Mouse (Mus musculus): ENCODE data around the gene Wnk2. TPM values are rescaled to one million over a fixed set of nuclear protein-coding genes. Genes with fewer than 3 reads are reported as not detected.
A peak's percentile ranks its signal among the peaks of the same experiment; 100 is the strongest.

Wnk2 gene
- polyA plus RNA-seq, 1 experiment from 2014 or later = 1.6 TPM

GRCm38 (mm10) chr13:49183161-49183560 lies 35.3 kb upstream of the Wnk2 start:
- Histone ChIP-seq H3K27ac (ENCODE audit: low read depth, low read length) (no peak overlapping the region), H3K4me3 (ENCODE audit: low read depth, low read length) (no peak overlapping the region), H3K9me3 (replicated peaks; ENCODE audit: control insufficient read depth, low read length) (no peaks in the 10 kb centered on the region), H3K4me2 (no peak overlapping the region), H3K9ac (ENCODE audit: low read depth, low read length) (peak overlapping the region; percentile 40; the same call in 1 of the 2 replicates), H3K4me1 (ENCODE audit: control insufficient read depth, insufficient read depth, low read length) (peaks cover 33% of the 10 kb centered on the region), H3K27me3 (ENCODE audit: control insufficient read depth, insufficient read depth, low read length) (no peaks in the 10 kb centered on the region), H3K36me3 (ENCODE audit: control insufficient read depth, insufficient read depth, low read length) (no peaks in the 10 kb centered on the region)
- 38% methylated on average over 5 of the region's 5 CpGs for WGBS (ENCODE audit: insufficient replicate concordance)
- ATAC-seq (replicated peaks; ENCODE audit: insufficient number of reproducible peaks, low FRiP score, low TSS enrichment) = no peak

- H3K9me3 ChIP-seq (replicated peaks; ENCODE audit: control insufficient read depth, low read length) = no peaks in the 10 kb centered on the region
- H3K27me3 ChIP-seq (ENCODE audit: control insufficient read depth, insufficient read depth, low read length) = no peaks in the 10 kb centered on the region
- ATAC-seq (replicated peaks; ENCODE audit: insufficient number of reproducible peaks, low FRiP score, low TSS enrichment) = no peak
- peaks cover 24% of the 10 kb centered on the region for H3K4me1 ChIP-seq (ENCODE audit: control insufficient read depth, insufficient read depth, low read length)
- no peak overlapping the region for H3K4me3 ChIP-seq (ENCODE audit: low read depth, low read length)
- WGBS (ENCODE audit: insufficient replicate concordance) = 89% methylated on average over 3 of the region's 3 CpGs
- H3K36me3 ChIP-seq (ENCODE audit: control insufficient read depth, insufficient read depth, low read length) = no peaks in the 10 kb centered on the region
- no peak overlapping the region for H3K27ac ChIP-seq (ENCODE audit: low read depth, low read length)
- no peak overlapping the region for H3K9ac ChIP-seq (ENCODE audit: low read depth, low read length)
- no peak overlapping the region for H3K4me2 ChIP-seq
Observed at GRCm38 (mm10) chr13:49181411-49181984, 33.7 kb upstream of the Wnk2 start.

- Histone ChIP-seq H3K4me3 (ENCODE audit: low read depth, low read length) (no peak overlapping the region), H3K9ac (ENCODE audit: low read depth, low read length) (no peak overlapping the region), H3K9me3 (replicated peaks; ENCODE audit: control insufficient read depth, low read length) (no peaks in the 10 kb centered on the region), H3K4me2 (no peak overlapping the region), H3K27ac (ENCODE audit: low read depth, low read length) (no peak overlapping the region), H3K36me3 (ENCODE audit: control insufficient read depth, insufficient read depth, low read length) (no peaks in the 10 kb centered on the region), H3K27me3 (ENCODE audit: control insufficient read depth, insufficient read depth, low read length) (no peaks in the 10 kb centered on the region), H3K4me1 (ENCODE audit: control insufficient read depth, insufficient read depth, low read length) (peaks cover 23% of the 10 kb centered on the region)
- WGBS (ENCODE audit: insufficient replicate concordance) = 55% methylated on average over 1 of the region's 1 CpGs
- ATAC-seq (replicated peaks; ENCODE audit: insufficient number of reproducible peaks, low FRiP score, low TSS enrichment) = no peak
Observed at GRCm38 (mm10) chr13:49180691-49181090, 32.9 kb upstream of the Wnk2 start.

- H3K9me3 ChIP-seq (replicated peaks; ENCODE audit: control insufficient read depth, low read length) = no peaks in the 10 kb centered on the region
- H3K27ac ChIP-seq (ENCODE audit: low read depth, low read length) = no peak overlapping the region
- WGBS (ENCODE audit: insufficient replicate concordance) = 83% methylated on average over 5 of the region's 5 CpGs
- no peaks in the 10 kb centered on the region for H3K27me3 ChIP-seq (ENCODE audit: control insufficient read depth, insufficient read depth, low read length)
- H3K36me3 ChIP-seq (ENCODE audit: control insufficient read depth, insufficient read depth, low read length) = no peaks in the 10 kb centered on the region
- no peak overlapping the region for H3K4me2 ChIP-seq
- H3K4me3 ChIP-seq (ENCODE audit: low read depth, low read length) = no peak overlapping the region
- no peak for ATAC-seq (replicated peaks; ENCODE audit: insufficient number of reproducible peaks, low FRiP score, low TSS enrichment)
- H3K4me1 ChIP-seq (ENCODE audit: control insufficient read depth, insufficient read depth, low read length) = peaks cover 23% of the 10 kb centered on the region
- no peak overlapping the region for H3K9ac ChIP-seq (ENCODE audit: low read depth, low read length)
Observed at GRCm38 (mm10) chr13:49180274-49180673, 32.5 kb upstream of the Wnk2 start.

- Histone ChIP-seq H3K36me3 (ENCODE audit: control insufficient read depth, insufficient read depth, low read length) (no peaks in the 10 kb centered on the region), H3K27me3 (ENCODE audit: control insufficient read depth, insufficient read depth, low read length) (no peaks in the 10 kb centered on the region), H3K9me3 (replicated peaks; ENCODE audit: control insufficient read depth, low read length) (no peaks in the 10 kb centered on the region), H3K4me1 (ENCODE audit: control insufficient read depth, insufficient read depth, low read length) (peaks cover 23% of the 10 kb centered on the region), H3K4me2 (peak overlapping the region; percentile 4; the same call in 1 of the 2 replicates), H3K9ac (ENCODE audit: low read depth, low read length) (no peak overlapping the region), H3K4me3 (ENCODE audit: low read depth, low read length) (no peak overlapping the region), H3K27ac (ENCODE audit: low read depth, low read length) (peak overlapping the region; percentile 59; the same call in 1 of the 2 replicates)
- ATAC-seq (replicated peaks; ENCODE audit: insufficient number of reproducible peaks, low FRiP score, low TSS enrichment) = no peak
- 65% methylated on average over 19 of the region's 19 CpGs for WGBS (ENCODE audit: insufficient replicate concordance)
Observed at GRCm38 (mm10) chr13:49178839-49179585, 31.2 kb upstream of the Wnk2 start.

GRCm38 (mm10) chr13:49175509-49175908 lies 27.7 kb upstream of the Wnk2 start:
- H3K4me1 ChIP-seq (ENCODE audit: control insufficient read depth, insufficient read depth, low read length) = peaks cover 16% of the 10 kb centered on the region
- H3K27me3 ChIP-seq (ENCODE audit: control insufficient read depth, insufficient read depth, low read length) = no peaks in the 10 kb centered on the region
- no peak overlapping the region for H3K4me3 ChIP-seq (ENCODE audit: low read depth, low read length)
- WGBS (ENCODE audit: insufficient replicate concordance) = 69% methylated on average over 10 of the region's 10 CpGs
- no peaks in the 10 kb centered on the region for H3K36me3 ChIP-seq (ENCODE audit: control insufficient read depth, insufficient read depth, low read length)
- H3K27ac ChIP-seq (ENCODE audit: low read depth, low read length) = no peak overlapping the region
- no peak for ATAC-seq (replicated peaks; ENCODE audit: insufficient number of reproducible peaks, low FRiP score, low TSS enrichment)
- H3K4me2 ChIP-seq = no peak overlapping the region
- no peaks in the 10 kb centered on the region for H3K9me3 ChIP-seq (replicated peaks; ENCODE audit: control insufficient read depth, low read length)
- H3K9ac ChIP-seq (ENCODE audit: low read depth, low read length) = no peak overlapping the region

- WGBS (ENCODE audit: insufficient replicate concordance) = 6% methylated on average over 12 of the region's 12 CpGs
- no peaks in the 10 kb centered on the region for H3K9me3 ChIP-seq (replicated peaks; ENCODE audit: control insufficient read depth, low read length)
- H3K36me3 ChIP-seq (ENCODE audit: control insufficient read depth, insufficient read depth, low read length) = no peaks in the 10 kb centered on the region
- H3K27me3 ChIP-seq (ENCODE audit: control insufficient read depth, insufficient read depth, low read length) = no peaks in the 10 kb centered on the region
- H3K4me3 ChIP-seq (ENCODE audit: low read depth, low read length) = no peak overlapping the region
- H3K4me2 ChIP-seq = peak overlapping the region; percentile 22; the same call in 1 of the 2 replicates
- ATAC-seq (replicated peaks; ENCODE audit: insufficient number of reproducible peaks, low FRiP score, low TSS enrichment) = no peak
- peaks cover 4% of the 10 kb centered on the region for H3K4me1 ChIP-seq (ENCODE audit: control insufficient read depth, insufficient read depth, low read length)
- no peak overlapping the region for H3K27ac ChIP-seq (ENCODE audit: low read depth, low read length)
- no peak overlapping the region for H3K9ac ChIP-seq (ENCODE audit: low read depth, low read length)
Observed at GRCm38 (mm10) chr13:49172971-49173596, 25.3 kb upstream of the Wnk2 start.

GRCm38 (mm10) chr13:49172335-49172734 lies 24.5 kb upstream of the Wnk2 start:
- Histone ChIP-seq H3K4me2 (no peak overlapping the region), H3K36me3 (ENCODE audit: control insufficient read depth, insufficient read depth, low read length) (no peaks in the 10 kb centered on the region), H3K27ac (ENCODE audit: low read depth, low read length) (no peak overlapping the region), H3K4me1 (ENCODE audit: control insufficient read depth, insufficient read depth, low read length) (peaks cover 4% of the 10 kb centered on the region), H3K9ac (ENCODE audit: low read depth, low read length) (no peak overlapping the region), H3K27me3 (ENCODE audit: control insufficient read depth, insufficient read depth, low read length) (no peaks in the 10 kb centered on the region), H3K9me3 (replicated peaks; ENCODE audit: control insufficient read depth, low read length) (no peaks in the 10 kb centered on the region), H3K4me3 (ENCODE audit: low read depth, low read length) (no peak overlapping the region)
- 91% methylated on average over 7 of the region's 7 CpGs for WGBS (ENCODE audit: insufficient replicate concordance)
- ATAC-seq (replicated peaks; ENCODE audit: insufficient number of reproducible peaks, low FRiP score, low TSS enrichment) = no peak
